Mouse (Mus musculus): ENCODE data around the gene Plk5. TPM values are rescaled to one million over a fixed set of nuclear protein-coding genes. Genes with fewer than 3 reads are reported as not detected.

Plk5 gene
- polyA plus RNA-seq, 1 experiment from 2014 or later, result 0.22 TPM

GRCm38 (mm10) chr10:80396822-80397523, 40.7 kb downstream of the Plk5 start:
- Histone ChIP-seq H3K4me1 (replicated peaks; ENCODE audit: control insufficient read depth, insufficient read depth, low read length) (peaks cover 21% of the 10 kb centered on the region), H3K9ac (ENCODE audit: low read length) (peak overlapping the region; percentile 96), H3K36me3 (ENCODE audit: control insufficient read depth, insufficient read depth, low read length) (peaks cover 55% of the 10 kb centered on the region), H3K9me3 (ENCODE audit: control insufficient read depth, low read length) (no peaks in the 10 kb centered on the region), H3K4me2 (ENCODE audit: low read length) (peak overlapping the region; percentile 88), H3K27me3 (replicated peaks; ENCODE audit: control insufficient read depth, insufficient read depth, low read length) (no peaks in the 10 kb centered on the region), H3K27ac (ENCODE audit: low read depth) (peak overlapping the region; percentile 99; the same call in 1 of the 2 replicates), H3K4me3 (ENCODE audit: low read depth, low read length) (peak overlapping the region; percentile 72)
- DNase-seq (ENCODE audit: low spot score) (no peak), ATAC-seq (replicated peaks; ENCODE audit: low FRiP score, low TSS enrichment, low read depth) (no peak)
- WGBS, result 83% methylated on average over 11 of the region's 11 CpGs

- Histone ChIP-seq H3K9me3 (ENCODE audit: control insufficient read depth, low read length) (no peaks in the 10 kb centered on the region), H3K4me3 (ENCODE audit: low read depth, low read length) (peak overlapping the region; percentile 72), H3K9ac (ENCODE audit: low read length) (peak overlapping the region; percentile 96), H3K36me3 (ENCODE audit: control insufficient read depth, insufficient read depth, low read length) (peaks cover 52% of the 10 kb centered on the region), H3K27ac (ENCODE audit: low read depth) (peak overlapping the region; percentile 99; the same call in 1 of the 2 replicates), H3K4me1 (replicated peaks; ENCODE audit: control insufficient read depth, insufficient read depth, low read length) (peaks cover 21% of the 10 kb centered on the region), H3K27me3 (replicated peaks; ENCODE audit: control insufficient read depth, insufficient read depth, low read length) (no peaks in the 10 kb centered on the region), H3K4me2 (ENCODE audit: low read length) (peak overlapping the region; percentile 88)
- ATAC-seq (replicated peaks; ENCODE audit: low FRiP score, low TSS enrichment, low read depth) (no peak), DNase-seq (ENCODE audit: low spot score) (no peak)
- WGBS, result 39% methylated on average over 8 of the region's 8 CpGs
Observed at GRCm38 (mm10) chr10:80397524-80398173, 41.4 kb downstream of the Plk5 start.

- ATAC-seq (replicated peaks; ENCODE audit: low FRiP score, low TSS enrichment, low read depth), result no peak
- peak overlapping the region; percentile 96 for H3K9ac ChIP-seq (ENCODE audit: low read length)
- peak overlapping the region; percentile 88 for H3K4me2 ChIP-seq (ENCODE audit: low read length)
- H3K4me3 ChIP-seq (ENCODE audit: low read depth, low read length), result peak overlapping the region; percentile 72
- H3K4me1 ChIP-seq (replicated peaks; ENCODE audit: control insufficient read depth, insufficient read depth, low read length), result peaks cover 21% of the 10 kb centered on the region
- H3K27ac ChIP-seq (ENCODE audit: low read depth), result peak overlapping the region; percentile 99
- WGBS, result 0% methylated on average over 1 of the region's 1 CpGs
- H3K36me3 ChIP-seq (ENCODE audit: control insufficient read depth, insufficient read depth, low read length), result peaks cover 52% of the 10 kb centered on the region
- DNase-seq (ENCODE audit: low spot score), result no peak
- H3K9me3 ChIP-seq (ENCODE audit: control insufficient read depth, low read length), result no peaks in the 10 kb centered on the region
- H3K27me3 ChIP-seq (replicated peaks; ENCODE audit: control insufficient read depth, insufficient read depth, low read length), result no peaks in the 10 kb centered on the region
Observed at GRCm38 (mm10) chr10:80398174-80398535, 41.9 kb downstream of the Plk5 start.

- DNase-seq (ENCODE audit: low spot score), result peak; percentile 94
- peak; percentile 80 for ATAC-seq (replicated peaks; ENCODE audit: low FRiP score, low TSS enrichment, low read depth)
- under 1% methylated on average over 57 of the region's 59 CpGs for WGBS
- H3K27ac ChIP-seq (ENCODE audit: low read depth), result peak overlapping the region; percentile 99
- peak overlapping the region; percentile 88 for H3K4me2 ChIP-seq (ENCODE audit: low read length)
- peaks cover 52% of the 10 kb centered on the region for H3K36me3 ChIP-seq (ENCODE audit: control insufficient read depth, insufficient read depth, low read length)
- H3K9me3 ChIP-seq (ENCODE audit: control insufficient read depth, low read length), result no peaks in the 10 kb centered on the region
- H3K4me1 ChIP-seq (replicated peaks; ENCODE audit: control insufficient read depth, insufficient read depth, low read length), result peaks cover 21% of the 10 kb centered on the region
- H3K9ac ChIP-seq (ENCODE audit: low read length), result peak overlapping the region; percentile 96
- H3K4me3 ChIP-seq (ENCODE audit: low read depth, low read length), result peak overlapping the region; percentile 72
- H3K27me3 ChIP-seq (replicated peaks; ENCODE audit: control insufficient read depth, insufficient read depth, low read length), result no peaks in the 10 kb centered on the region
Observed at GRCm38 (mm10) chr10:80398719-80399190, 42.5 kb downstream of the Plk5 start.

- Histone ChIP-seq H3K9ac (ENCODE audit: low read length) (peak within 1 kb of the TSS; percentile 96), H3K36me3 (ENCODE audit: control insufficient read depth, insufficient read depth, low read length) (peaks cover 52% of the 10 kb centered on the region), H3K4me1 (replicated peaks; ENCODE audit: control insufficient read depth, insufficient read depth, low read length) (peaks cover 21% of the 10 kb centered on the region), H3K27me3 (replicated peaks; ENCODE audit: control insufficient read depth, insufficient read depth, low read length) (no peaks in the 10 kb centered on the region), H3K4me3 (ENCODE audit: low read depth, low read length) (peak within 1 kb of the TSS; percentile 72), H3K9me3 (ENCODE audit: control insufficient read depth, low read length) (no peaks in the 10 kb centered on the region), H3K4me2 (ENCODE audit: low read length) (peak within 1 kb of the TSS; percentile 88), H3K27ac (ENCODE audit: low read depth) (peak within 1 kb of the TSS; percentile 99)
- WGBS, result under 1% methylated on average over 75 of the region's 82 CpGs
- DNase-seq (ENCODE audit: low spot score) (peak; percentile 95), ATAC-seq (replicated peaks; ENCODE audit: low FRiP score, low TSS enrichment, low read depth) (peak; percentile 96)
Observed at GRCm38 (mm10) chr10:80399191-80399972, 43.1 kb downstream of the Plk5 start, which contains the start of gene Mbd3. Mbd3 (minus strand) TSS chr10:80399550.

- WGBS, result 15% methylated on average over 17 of the region's 17 CpGs
- DNase-seq (ENCODE audit: low spot score), result no peak
- Histone ChIP-seq H3K36me3 (ENCODE audit: control insufficient read depth, insufficient read depth, low read length) (peaks cover 48% of the 10 kb centered on the region), H3K9ac (ENCODE audit: low read length) (peak overlapping the region; percentile 96), H3K9me3 (ENCODE audit: control insufficient read depth, low read length) (no peaks in the 10 kb centered on the region), H3K4me1 (replicated peaks; ENCODE audit: control insufficient read depth, insufficient read depth, low read length) (peaks cover 21% of the 10 kb centered on the region), H3K27ac (ENCODE audit: low read depth) (peak overlapping the region; percentile 99), H3K27me3 (replicated peaks; ENCODE audit: control insufficient read depth, insufficient read depth, low read length) (no peaks in the 10 kb centered on the region), H3K4me2 (ENCODE audit: low read length) (peak overlapping the region; percentile 81), H3K4me3 (ENCODE audit: low read depth, low read length) (peak overlapping the region; percentile 72)
- ATAC-seq (replicated peaks; ENCODE audit: low FRiP score, low TSS enrichment, low read depth), result no peak
Observed at GRCm38 (mm10) chr10:80399973-80400703, 43.9 kb downstream of the Plk5 start.

GRCm38 (mm10) chr10:80400704-80401161, 44.5 kb downstream of the Plk5 start:
- H3K4me3 ChIP-seq (ENCODE audit: low read depth, low read length), result no peak overlapping the region

More at GRCm38 (mm10) chr10:80400704-80401161, 44.5 kb downstream of the Plk5 start:
- Histone ChIP-seq H3K27ac (ENCODE audit: low read depth) (peak overlapping the region; percentile 99; the same call in 1 of the 2 replicates), H3K9ac (ENCODE audit: low read length) (peak overlapping the region; percentile 96; the same call in 1 of the 2 replicates), H3K9me3 (ENCODE audit: control insufficient read depth, low read length) (no peaks in the 10 kb centered on the region), H3K36me3 (ENCODE audit: control insufficient read depth, insufficient read depth, low read length) (peaks cover 43% of the 10 kb centered on the region), H3K4me1 (replicated peaks; ENCODE audit: control insufficient read depth, insufficient read depth, low read length) (peaks cover 27% of the 10 kb centered on the region), H3K4me2 (ENCODE audit: low read length) (peak overlapping the region; percentile 81), H3K27me3 (replicated peaks; ENCODE audit: control insufficient read depth, insufficient read depth, low read length) (no peaks in the 10 kb centered on the region)
- WGBS, result 82% methylated on average over 4 of the region's 4 CpGs
- DNase-seq (ENCODE audit: low spot score) (no peak), ATAC-seq (replicated peaks; ENCODE audit: low FRiP score, low TSS enrichment, low read depth) (no peak)
